Mouse (Mus musculus): ENCODE results near the gene Unc119b.

DNA sequence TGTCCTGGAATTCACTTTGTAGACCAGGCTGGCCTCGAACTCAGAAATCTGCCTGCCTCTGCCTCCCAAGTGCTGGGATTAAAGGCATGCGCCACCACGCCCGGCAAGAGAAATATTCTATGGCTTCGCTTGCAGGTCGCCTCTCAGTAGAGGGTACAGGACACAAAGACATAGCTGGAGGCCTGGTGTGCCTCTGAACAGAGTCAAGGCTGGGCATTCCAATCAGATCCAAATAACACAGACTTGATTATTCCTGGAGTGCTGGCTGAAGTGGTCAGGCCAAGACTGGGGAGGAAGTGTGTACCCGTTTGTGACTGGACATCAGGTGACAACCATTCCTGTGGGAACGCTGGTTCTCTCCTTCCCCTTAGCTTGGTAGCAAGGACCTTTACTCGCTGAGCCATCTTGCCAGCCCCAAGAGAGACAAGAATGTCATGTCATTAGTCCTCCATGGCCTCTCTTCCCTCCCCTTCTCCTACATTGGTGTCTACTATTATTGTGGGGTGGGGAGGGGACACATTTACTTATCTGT, 7.5 kb upstream of the Unc119b start:
- TF ChIP-seq EP300 (IDR thresholded peaks at IDR 0.05) (no peak), CTCF (IDR thresholded peaks at IDR 0.05) (no peak)
